Mouse (Mus musculus) heart, adult 11 months (tissue): Measurements from ENCODE around the gene Myo1a.
"Not testable (repeated sequence)": the region's sequence is repeated elsewhere in the genome, so short reads cannot be mapped to it uniquely, and the experiment has no call there.

Experiments used
- DNase-seq: peaks from one replicate; pipeline ENCODE4 v3.0.0; 2022

Myo1a gene

DNA sequence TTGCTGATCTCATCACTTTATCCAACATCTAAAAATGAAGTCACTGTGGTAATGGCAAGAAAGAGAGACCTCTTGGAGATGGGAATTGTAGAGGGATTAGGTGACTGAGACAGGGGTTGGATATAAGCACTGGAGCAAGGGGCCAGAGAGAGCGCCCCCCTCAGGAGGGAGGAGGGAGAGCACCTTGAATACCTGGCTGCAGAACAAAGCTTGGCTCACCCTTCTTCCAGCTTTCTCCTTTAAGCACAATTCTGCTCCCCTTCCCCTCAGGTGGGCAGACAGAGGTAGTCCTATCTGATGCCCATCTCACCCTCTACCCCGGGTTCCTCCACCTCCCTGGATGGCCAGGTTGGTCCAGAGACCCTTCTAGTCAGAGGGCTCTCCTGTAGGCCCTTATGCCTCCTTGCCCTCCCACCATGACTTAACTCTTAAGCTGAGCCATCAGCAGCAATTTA lies at the start of gene Myo1a:
TSS of gene Myo1a (plus strand) at position 405 of the 455 bp plus-strand sequence.
- DNase-seq: no peak

GRCm38 (mm10) chr10:127657617-127658016 lies 47.4 kb upstream of the Myo1a start:
- DNase-seq: not testable (repeated sequence)

DNA sequence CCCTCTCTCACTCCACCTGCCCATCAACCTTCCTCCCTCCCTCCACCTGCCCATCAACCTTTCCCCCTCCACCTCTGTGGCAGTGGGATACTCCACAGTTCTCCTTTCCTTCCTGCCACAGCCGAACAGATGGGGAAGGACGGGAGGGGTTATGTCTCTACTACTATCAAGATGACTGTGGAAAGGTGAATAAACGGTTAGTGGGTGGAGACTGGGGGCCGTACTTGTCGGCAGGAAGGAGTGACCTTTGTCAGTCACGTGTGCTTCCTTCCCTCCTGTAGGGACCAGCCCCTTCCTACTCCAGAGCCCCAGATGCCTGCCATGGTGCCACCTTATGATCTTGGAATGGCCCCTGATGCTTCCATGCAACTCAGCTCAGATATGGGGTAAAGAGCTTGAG lies 46.9 kb upstream of the Myo1a start:
- DNase-seq: peak; percentile 92

- DNase-seq: peak; percentile 88
Observed at GRCm38 (mm10) chr10:127659551-127659950, 45.4 kb upstream of the Myo1a start.

DNA sequence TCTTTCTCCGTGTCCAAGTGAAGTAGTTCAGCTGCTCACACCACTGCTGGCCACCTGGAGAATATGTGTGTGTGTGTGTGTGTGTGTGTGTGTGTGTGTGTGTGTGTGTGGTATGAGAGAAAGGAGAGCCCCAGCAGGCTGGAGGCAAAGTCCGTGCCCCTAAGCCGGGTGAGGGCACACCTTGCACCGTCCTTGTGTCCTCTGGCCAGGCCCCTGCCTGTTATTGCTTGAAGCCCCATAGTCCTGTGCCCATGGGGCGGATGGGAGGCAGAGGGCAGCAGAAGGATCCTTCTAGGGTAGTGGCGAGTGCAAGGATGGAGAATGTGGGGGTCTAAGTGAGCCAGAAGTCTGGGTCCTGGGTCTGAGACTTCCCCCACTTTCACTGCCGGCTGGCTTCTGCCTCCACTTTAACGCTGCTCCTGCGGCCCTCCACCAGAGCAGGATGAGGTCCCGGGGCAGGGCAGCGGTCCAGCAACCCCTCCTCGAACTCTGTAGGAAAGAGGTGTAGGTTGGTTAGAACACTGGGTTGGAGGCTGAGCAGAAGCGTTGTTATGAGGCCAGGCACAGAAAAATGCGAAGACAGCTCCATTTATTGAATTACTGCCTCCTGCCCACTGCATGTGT lies 43.6 kb upstream of the Myo1a start:
- peak; percentile 96 for DNase-seq

- DNase-seq: peak; percentile 99
Observed at GRCm38 (mm10) chr10:127661915-127662663, 42.9 kb upstream of the Myo1a start.

GRCm38 (mm10) chr10:127662666-127663253 lies 42.2 kb upstream of the Myo1a start:
- peak; percentile 97 for DNase-seq

GRCm38 (mm10) chr10:127663590-127663989 lies 41.4 kb upstream of the Myo1a start:
- no peak for DNase-seq

- peak; percentile 94 for DNase-seq
Observed at GRCm38 (mm10) chr10:127664166-127664565, 40.8 kb upstream of the Myo1a start.

DNA sequence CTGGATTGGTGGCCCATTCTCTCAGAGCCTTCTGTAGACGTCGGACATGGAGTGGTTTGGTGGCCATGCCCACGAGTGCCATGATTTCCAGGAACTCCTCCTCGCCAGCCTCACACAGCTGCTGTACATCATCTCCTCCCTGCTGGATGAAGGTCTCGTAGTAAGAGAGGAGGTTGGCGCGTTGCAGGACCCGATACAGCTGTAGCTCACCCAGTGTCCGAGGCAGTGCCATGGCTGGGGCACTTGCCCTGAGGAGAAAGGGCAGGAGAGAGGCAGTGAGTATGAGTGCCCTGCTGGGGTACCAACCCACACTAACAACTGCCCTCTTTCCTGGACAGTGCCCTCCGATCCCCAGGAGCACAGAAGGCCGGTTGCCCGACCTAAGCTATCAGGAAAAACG lies 40.1 kb upstream of the Myo1a start:
- DNase-seq: peak; percentile 94

DNA sequence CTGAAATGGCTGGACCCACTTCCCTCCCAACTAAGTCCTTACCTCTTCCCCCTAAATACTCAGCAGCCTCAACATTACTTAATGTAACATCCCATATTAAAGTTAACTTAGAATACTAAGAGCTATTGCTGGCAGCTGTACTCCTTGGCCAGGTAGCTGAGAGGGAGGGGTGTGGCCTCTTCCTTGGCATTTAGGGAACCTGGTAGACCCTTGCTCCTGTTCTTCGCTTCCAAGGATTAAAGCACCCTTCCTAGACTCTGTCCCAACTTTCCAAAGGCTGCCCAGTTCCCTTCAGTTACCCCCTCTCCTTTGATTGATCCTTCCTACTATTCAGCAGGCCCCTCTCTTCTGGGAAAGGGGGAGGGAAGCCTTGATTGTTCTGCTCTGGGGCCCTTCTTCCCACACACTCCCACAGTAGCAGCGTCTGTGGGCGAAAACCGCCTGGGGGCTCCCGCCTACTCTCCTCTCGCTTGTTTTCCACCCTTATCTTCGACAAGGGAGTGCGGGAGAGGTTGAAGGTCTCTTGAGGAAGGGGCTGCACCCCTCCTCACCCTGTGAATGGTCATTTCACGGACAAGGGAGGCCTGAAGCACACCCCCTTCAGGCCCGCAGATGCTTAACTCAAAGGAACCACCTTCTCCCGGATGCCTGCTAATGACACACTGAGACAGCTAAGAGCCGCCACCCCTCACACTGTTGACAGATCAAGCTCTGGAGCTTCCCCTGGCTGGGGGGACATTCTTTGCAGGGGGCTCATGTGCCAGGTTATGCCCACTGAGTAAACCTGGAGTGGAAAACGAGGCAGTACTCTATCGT lies 39.4 kb upstream of the Myo1a start:
- peak; percentile 96 for DNase-seq

- peak; percentile 100 for DNase-seq
Observed at GRCm38 (mm10) chr10:127666501-127667268, 38.3 kb upstream of the Myo1a start, which contains the start of gene Nemp1. Gene Nemp1, plus strand, starts transcription at chr10:127666901.

DNA sequence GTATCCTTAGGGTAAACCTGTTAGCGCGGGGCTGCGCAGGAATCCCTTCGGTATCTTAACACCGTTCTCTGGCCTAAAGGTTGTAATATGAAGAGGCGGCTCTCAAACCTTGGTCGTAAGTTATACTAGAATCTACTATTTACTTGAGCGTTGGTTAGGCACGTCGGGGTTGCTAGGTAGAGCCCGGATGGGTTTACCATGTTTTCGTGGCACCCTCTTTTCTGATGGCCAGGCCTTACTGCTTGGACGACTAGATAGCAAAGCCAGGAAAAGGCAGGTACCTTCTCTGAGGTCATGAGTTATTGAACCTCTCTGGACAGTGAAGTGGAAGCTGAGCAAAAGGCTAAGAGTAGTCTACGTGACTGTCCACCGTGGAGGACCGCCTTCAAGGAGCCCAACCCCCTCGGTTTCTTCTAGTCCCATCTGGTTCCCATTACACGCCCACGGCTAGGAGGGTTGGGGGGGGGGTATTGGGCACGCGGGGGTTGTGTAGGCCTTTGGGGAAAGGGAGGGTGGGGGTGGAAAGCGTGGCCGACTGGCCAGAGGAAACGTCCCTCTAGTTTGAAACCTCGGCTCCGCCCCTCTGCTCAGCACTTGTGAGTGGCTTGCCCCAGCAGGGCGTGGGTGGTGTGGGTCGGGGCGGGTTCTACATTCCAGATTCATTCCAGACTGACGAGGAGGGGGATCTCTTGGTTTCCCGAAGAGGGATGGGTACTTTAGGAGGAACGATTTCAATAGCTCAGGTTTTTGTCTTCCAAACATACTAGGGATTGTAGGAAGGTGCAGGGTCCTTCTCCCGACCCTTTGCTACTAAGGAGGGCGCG lies 37.5 kb upstream of the Myo1a start:
- DNase-seq: peak; percentile 100

- DNase-seq: peak; percentile 99
Observed at GRCm38 (mm10) chr10:127668093-127669050, 36.6 kb upstream of the Myo1a start, which contains the start of gene Nab2. Gene Nab2, minus strand, starts transcription at chr10:127668568.

GRCm38 (mm10) chr10:127669170-127669569 lies 35.8 kb upstream of the Myo1a start:
- DNase-seq: peak; percentile 94

- peak; percentile 78 for DNase-seq
Observed at GRCm38 (mm10) chr10:127670185-127670584, 34.8 kb upstream of the Myo1a start.

- no peak for DNase-seq
Observed at GRCm38 (mm10) chr10:127671276-127671675, 33.7 kb upstream of the Myo1a start.

- DNase-seq: peak; percentile 92
Observed at GRCm38 (mm10) chr10:127674046-127674655, 30.8 kb upstream of the Myo1a start.

- peak; percentile 99 for DNase-seq
Observed at GRCm38 (mm10) chr10:127674794-127675522, 30.0 kb upstream of the Myo1a start.
